Mouse (Mus musculus): ENCODE results near the gene Rbbp6.

The Rbbp6 gene

DNA sequence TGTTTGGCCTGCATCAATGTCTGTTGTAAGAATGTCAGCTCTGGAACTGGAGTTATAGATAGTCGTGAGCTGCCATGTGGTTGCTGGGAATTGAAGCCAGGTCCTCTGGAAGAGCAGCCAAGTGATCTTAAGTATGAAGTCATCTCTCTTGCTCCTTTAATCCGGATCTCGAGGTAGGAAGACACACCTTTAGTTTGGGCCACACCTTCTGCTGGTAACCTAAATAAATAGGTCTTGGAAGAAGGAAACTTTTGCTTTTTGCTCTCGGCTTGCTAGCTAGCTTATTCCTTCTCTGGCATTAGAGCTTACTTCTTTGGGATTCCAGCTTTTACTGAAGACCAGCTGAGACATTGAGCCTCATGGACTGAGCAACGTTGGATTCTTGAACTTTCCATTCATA lies at the start of gene Rbbp6:
Gene Rbbp6, plus strand, starts transcription at position 301 of the 400 bp plus-strand sequence.
- TF ChIP-seq GATA4 (IDR thresholded peaks at IDR 0.05; ENCODE audit: insufficient replicate concordance, low read length), result no peak

DNA sequence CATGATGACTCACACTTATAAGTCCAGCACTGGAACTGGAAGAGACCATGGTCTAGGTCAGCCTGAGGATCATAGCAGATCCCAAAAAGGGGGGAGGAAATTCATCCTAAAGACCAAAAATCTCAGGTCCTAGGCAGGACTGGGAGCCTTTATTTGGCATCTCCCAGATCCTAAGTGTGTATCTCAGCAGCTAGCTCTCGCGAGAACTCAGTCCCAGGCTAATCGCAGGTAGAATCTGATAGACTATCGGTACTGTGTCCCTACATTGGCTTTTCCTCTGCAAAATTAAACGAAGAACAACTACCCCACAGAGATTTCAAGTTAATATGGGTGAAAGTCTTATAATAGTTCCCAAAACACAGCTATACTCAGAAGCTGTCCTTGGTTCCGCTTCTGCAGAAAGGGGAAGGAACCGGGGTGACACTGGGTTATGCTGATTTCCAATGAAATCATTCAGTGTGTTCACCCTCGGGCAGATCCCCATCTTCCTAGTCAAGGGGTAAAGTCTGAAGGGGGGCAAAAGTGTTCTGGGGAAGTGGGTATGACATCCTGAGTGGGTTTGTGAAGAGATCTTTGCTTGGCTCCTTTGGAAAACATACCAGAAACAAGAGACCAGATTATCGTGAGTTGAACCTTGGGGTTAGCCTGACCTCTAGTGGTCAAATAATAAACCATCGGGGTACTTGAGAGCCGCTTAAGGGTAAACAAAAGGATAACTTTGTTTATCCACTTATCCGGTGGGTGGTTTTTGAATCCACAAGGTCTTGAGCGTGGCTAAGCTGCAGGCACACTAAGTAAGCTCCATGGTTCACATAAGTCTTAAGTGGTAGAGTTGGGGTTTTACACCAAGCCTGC lies 45.5 kb upstream of the Rbbp6 start:
- TF ChIP-seq GATA4 (IDR thresholded peaks at IDR 0.05; ENCODE audit: insufficient replicate concordance, low read length), result no peak

DNA sequence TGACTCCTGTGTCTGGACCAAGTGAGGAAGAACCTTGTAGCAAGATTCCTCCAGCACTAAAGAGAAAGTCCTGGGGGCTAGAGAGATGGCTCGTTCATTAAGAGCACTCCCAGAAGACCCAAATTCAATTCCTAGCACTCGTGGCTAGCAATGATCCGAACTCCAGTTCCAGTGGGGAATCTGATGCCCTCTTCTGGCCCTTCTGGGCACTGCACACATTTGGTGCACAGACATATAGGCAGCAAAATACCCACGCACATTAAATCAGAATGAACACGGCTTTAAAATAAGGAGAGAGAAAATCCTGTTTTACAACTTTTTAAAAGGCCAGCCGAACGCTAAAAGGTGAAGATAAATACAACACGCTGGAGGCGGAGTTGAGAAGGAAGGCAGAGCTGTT lies 43.9 kb upstream of the Rbbp6 start:
- no peak for TF ChIP-seq GATA4 (IDR thresholded peaks at IDR 0.05; ENCODE audit: insufficient replicate concordance, low read length)

GRCm38 (mm10) chr7:122924256-122924655 lies 41.2 kb upstream of the Rbbp6 start:
- TF ChIP-seq GATA4 (IDR thresholded peaks at IDR 0.05; ENCODE audit: insufficient replicate concordance, low read length), result no peak

DNA sequence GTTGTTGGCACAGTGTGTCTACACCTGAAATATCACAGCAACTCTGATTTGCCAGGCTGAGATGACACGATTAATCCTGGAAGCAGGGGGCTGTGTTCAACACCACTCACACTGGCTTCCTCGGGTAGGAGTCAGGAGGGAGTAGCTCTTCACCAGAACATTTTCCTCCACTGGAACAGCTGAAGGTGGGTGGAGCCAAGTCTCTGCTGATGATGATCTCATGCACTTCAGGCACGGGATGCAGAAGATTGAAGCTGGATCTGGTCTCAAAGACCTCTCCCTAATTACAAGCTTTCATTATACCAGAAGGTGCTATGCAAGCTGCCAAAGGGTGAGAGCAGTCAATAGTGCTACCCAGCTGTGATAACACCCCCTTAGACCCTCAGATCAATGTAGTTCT lies 35.0 kb upstream of the Rbbp6 start:
- TF ChIP-seq GATA4 (IDR thresholded peaks at IDR 0.05; ENCODE audit: insufficient replicate concordance, low read length), result no peak

GRCm38 (mm10) chr7:122932171-122932570 lies 33.3 kb upstream of the Rbbp6 start:
- no peak for TF ChIP-seq GATA4 (IDR thresholded peaks at IDR 0.05; ENCODE audit: insufficient replicate concordance, low read length)

DNA sequence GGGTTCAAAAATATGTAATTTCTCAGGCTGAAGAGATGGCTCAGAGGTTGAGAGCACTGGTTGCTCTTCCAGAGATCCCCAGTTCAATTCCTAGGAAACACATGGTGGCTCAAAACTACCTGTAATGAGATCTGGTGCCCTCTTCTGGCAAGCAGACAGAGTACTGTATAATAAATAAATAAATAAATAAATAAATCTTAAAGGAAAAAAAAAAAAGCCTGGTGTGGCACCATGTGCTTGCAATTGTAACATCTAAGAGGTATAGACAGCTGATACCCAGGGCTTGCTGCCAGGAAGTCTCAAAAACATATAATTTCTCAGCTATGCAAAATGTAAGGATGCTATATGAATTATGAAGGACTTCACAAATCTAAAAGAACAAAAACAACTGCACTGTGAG lies 28.9 kb upstream of the Rbbp6 start:
- no peak for TF ChIP-seq GATA4 (IDR thresholded peaks at IDR 0.05; ENCODE audit: insufficient replicate concordance, low read length)

DNA sequence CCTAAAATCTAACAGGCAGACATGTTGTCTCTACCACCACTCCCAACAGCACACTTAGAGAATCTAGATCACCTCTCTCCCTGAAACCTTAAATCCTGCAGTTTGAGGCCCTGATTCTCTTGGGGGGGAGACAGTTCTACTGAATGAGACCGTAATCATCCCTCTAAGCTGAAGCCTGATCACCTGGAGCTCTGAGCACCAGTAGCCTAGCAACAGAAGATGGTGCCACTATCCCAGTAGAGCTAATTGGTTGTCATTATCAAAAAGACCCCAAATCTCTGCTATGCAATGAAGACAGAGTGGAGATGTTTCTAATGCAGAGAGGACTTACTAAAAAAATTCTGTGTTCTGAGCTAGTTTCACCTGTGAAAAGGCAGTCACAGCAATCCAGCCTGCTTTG lies 27.3 kb upstream of the Rbbp6 start:
- TF ChIP-seq GATA4 (IDR thresholded peaks at IDR 0.05; ENCODE audit: insufficient replicate concordance, low read length), result no peak

DNA sequence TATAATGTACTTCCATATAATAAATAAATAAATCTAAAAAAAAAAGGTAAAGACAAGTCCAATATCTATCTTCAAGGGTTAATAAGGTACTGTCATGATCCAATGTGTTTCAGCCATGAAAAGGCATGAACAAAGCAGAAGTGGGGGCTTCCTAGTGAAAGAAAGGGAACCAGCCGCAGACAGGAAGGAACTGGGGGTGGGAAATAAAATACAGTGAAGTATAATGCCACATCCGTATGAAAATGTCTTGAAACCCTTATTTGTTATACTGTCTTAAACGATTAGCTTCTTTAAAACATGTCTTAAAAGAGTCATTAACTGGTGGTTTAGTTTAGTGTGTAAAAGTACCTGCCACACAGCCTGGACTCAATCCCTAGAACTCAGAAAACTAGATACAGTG lies 26.3 kb upstream of the Rbbp6 start:
- no peak for TF ChIP-seq GATA4 (IDR thresholded peaks at IDR 0.05; ENCODE audit: insufficient replicate concordance, low read length)

DNA sequence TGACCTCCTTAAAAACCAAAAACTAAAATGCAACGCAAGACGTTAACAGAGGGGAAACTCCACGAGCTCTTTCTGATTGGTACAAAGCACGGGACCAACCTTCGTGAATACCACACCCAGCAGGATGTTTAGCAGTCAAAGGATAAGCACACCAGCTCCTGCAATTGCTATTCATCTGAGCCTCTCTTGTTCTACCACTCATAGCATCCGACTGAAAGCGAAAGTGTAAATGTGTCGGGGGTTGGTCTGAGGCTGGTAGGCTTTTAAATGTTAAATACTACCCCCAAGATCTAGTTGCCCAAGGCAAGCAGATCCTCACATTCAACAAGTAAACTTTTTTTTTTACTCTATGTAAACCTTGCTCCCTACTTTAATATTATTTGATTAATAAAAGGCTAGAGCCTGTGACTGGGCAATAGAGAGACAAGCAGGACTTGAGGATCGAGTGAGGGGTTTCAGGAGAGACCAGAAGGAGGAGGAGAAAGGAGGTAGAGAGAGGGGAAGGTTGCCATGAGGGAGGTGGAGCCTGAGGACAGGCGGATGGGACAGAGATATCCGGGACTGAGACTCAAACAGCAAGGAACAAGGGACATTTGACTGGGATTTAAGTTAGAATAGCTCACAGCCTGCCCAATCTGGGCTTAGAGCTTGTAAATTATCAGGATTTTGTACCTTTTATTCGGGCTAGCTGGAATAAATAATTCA lies 25.0 kb upstream of the Rbbp6 start:
- TF ChIP-seq GATA4 (IDR thresholded peaks at IDR 0.05; ENCODE audit: insufficient replicate concordance, low read length), result no peak

DNA sequence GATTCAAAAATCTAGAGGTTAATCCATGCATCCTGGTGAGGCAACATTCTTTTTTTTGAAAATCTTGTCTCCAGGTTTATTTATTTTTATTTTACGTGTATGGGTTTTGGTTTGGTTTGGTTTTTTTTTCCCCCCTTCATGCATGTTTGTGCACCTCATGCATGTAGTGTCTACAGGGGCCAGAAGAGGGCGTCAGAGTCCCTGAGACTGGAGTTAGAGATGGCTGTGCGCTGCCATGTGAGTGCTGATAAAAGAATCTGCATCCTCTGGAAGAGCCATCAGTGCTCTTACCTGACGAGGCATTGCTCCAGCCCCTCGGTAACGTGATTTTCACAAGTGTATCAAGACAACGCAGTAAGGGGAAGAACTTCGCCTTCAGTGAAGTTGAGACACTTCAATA lies 23.4 kb upstream of the Rbbp6 start:
- TF ChIP-seq GATA4 (IDR thresholded peaks at IDR 0.05; ENCODE audit: insufficient replicate concordance, low read length), result no peak

DNA sequence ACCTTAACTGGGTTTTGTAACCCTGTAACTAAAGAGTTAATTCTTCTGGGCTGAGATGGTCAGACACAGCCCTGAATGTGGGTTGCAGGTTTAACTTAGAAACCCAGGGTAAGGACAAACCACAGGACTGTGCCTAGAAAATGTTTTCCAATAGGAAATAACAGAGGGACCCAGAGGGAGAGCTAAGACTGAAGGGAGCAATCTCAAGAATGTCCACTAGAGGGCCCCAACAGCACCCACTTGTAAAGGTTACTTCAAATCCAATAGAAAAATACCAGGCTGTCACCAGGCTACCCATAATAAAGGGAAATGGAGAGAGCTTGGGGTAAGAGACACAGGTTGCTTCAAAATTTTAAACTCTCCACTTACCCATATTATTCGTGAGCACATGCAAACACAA lies 20.3 kb upstream of the Rbbp6 start:
- TF ChIP-seq GATA4 (IDR thresholded peaks at IDR 0.05; ENCODE audit: insufficient replicate concordance, low read length), result no peak

- TF ChIP-seq GATA4 (IDR thresholded peaks at IDR 0.05; ENCODE audit: insufficient replicate concordance, low read length), result no peak
Measured at GRCm38 (mm10) chr7:122949268-122949667, 16.2 kb upstream of the Rbbp6 start.

- TF ChIP-seq GATA4 (IDR thresholded peaks at IDR 0.05; ENCODE audit: insufficient replicate concordance, low read length), result no peak
Measured at GRCm38 (mm10) chr7:122951464-122951863, 14.0 kb upstream of the Rbbp6 start.

- no peak for TF ChIP-seq GATA4 (IDR thresholded peaks at IDR 0.05; ENCODE audit: insufficient replicate concordance, low read length)
Measured at GRCm38 (mm10) chr7:122952066-122952465, 13.4 kb upstream of the Rbbp6 start.

DNA sequence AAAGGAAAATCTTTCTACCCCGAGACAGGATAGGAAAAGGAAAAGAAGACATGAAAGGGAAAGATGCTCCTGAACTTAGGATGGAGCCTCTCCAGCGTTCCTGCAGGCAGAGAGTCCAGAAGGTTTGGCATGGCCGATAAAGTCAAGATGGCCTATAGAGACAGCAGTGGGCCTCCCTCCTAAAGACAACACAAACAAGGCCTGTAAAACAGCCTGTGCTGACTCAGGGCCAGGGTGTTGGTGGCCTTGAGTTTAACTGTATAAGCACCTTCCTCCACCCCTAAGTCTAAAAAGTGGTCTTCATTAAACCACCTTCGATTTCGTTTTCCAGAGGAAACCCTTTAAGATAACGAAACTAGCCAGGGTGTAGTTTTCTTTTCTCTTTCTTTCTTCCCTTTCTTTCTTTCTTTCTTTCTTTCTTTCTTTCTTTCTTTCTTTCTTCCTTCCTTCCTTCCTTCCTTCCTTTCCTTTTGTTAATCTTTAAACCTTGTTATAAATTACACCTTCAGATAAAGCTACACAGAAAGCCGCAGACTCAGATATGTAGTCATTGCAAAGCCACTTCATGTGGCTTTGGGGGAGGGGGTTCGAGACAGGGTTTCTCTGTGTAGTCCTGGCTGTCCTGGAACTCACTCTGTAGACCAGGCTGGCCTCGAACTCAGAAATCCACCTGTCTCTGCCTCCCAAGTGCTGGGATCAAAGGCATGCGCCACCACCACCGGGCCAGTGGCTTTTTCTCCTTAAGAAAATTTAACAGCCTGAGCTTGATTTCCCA lies 10.8 kb upstream of the Rbbp6 start:
- TF ChIP-seq GATA4 (IDR thresholded peaks at IDR 0.05; ENCODE audit: insufficient replicate concordance, low read length), result no peak

All from liver, adult (tissue).